Comparison of ENCODE assay signal across 14 mouse cellular contexts in genomic region chr9:57808771-57809310, GRCm38 (mm10). TPM values are rescaled to one million over a fixed set of nuclear protein-coding genes. Genes with fewer than 3 reads are reported as not detected.
A peak's percentile ranks its signal among the peaks of the same experiment; 100 is the strongest.
DNase-seq lines count a peak whose midpoint lies in the region; ATAC-seq lines count a peak whose summit lies in the region.
"Had no signal": no experiment of that assay in that cellular context is flagged by ENCODE, and none has a peak within 500 bp of the region (broad histone marks: within the 10 kb centered on the region; RNA-seq: fewer than 3 reads in every experiment).

No protein-coding gene starts in this region.

- H3K4me1 ChIP-seq in kidney, embryonic 15.5 days, result peaks cover 85% of the 10 kb centered on the region
- H3K4me1 ChIP-seq in forebrain, embryonic 13.5 days, result peaks cover 57% of the 10 kb centered on the region
- H3K4me1 ChIP-seq in midbrain, embryonic 13.5 days (replicated peaks), result peaks cover 78% of the 10 kb centered on the region

- no peak overlapping the region for H3K4me2 ChIP-seq in kidney, embryonic 15.5 days
- no peak overlapping the region for H3K4me2 ChIP-seq in forebrain, embryonic 13.5 days
- no peak overlapping the region for H3K4me2 ChIP-seq in midbrain, embryonic 13.5 days (replicated peaks)
- H3K4me2 ChIP-seq: heart, embryonic 15.5 days had no signal

- 0 out of 2 replicates have a peak, but pooled peaks cover 6% of the 10 kb centered on the region for H3K36me3 ChIP-seq in kidney, embryonic 15.5 days
- H3K36me3 ChIP-seq in forebrain, embryonic 13.5 days (ENCODE audit: poor library complexity, severe bottlenecking), result peaks cover 7% of the 10 kb centered on the region; the same call in 1 of the 2 replicates
- H3K36me3 ChIP-seq in midbrain, embryonic 13.5 days, result peaks cover 9% of the 10 kb centered on the region; the same call in 1 of the 2 replicates
- H3K36me3 ChIP-seq: heart, embryonic 15.5 days had no signal

- DNase-seq in kidney, adult 18-20 months, result peak; percentile 47
- DNase-seq in kidney, adult 8-10 months, result peak; percentile 43 to 52
- no peak for DNase-seq in right cerebral cortex, adult 2 months (ENCODE audit: low spot score in 2 of 2)
- no peak for DNase-seq in MN1 (ENCODE audit: low spot score)
- DNase-seq: adrenal gland, adult 2 months; liver, postnatal 0 days; thymus, postnatal 25 days had no signal

- no peaks in the 10 kb centered on the region for H3K9me3 ChIP-seq in kidney, embryonic 15.5 days (replicated peaks)
- H3K9me3 ChIP-seq in forebrain, embryonic 13.5 days (replicated peaks), result no peaks in the 10 kb centered on the region
- no peaks in the 10 kb centered on the region for H3K9me3 ChIP-seq in midbrain, embryonic 13.5 days
- H3K9me3 ChIP-seq: heart, embryonic 15.5 days had no signal

- H3K27me3 ChIP-seq in kidney, embryonic 15.5 days, result no peaks in the 10 kb centered on the region
- no peaks in the 10 kb centered on the region for H3K27me3 ChIP-seq in forebrain, embryonic 13.5 days
- no peaks in the 10 kb centered on the region for H3K27me3 ChIP-seq in midbrain, embryonic 13.5 days
- H3K27me3 ChIP-seq: heart, embryonic 15.5 days; Patski had no signal

- no peak for ATAC-seq in kidney, embryonic 15.5 days (replicated peaks; ENCODE audit: low FRiP score)
- peak; percentile 66 for ATAC-seq in forebrain, embryonic 13.5 days
- 0 out of 2 replicates have a peak, but pooled peaks have one; percentile 12 for ATAC-seq in midbrain, embryonic 13.5 days
- no peak for ATAC-seq in megakaryocyte-erythroid progenitor cell, adult 5-6 weeks (replicated peaks; ENCODE audit: low FRiP score, low TSS enrichment, poor library complexity, severe bottlenecking)
- ATAC-seq: liver, postnatal 0 days; Patski had no signal

- no peak overlapping the region for H3K4me3 ChIP-seq in kidney, embryonic 15.5 days (replicated peaks)
- H3K4me3 ChIP-seq in forebrain, embryonic 13.5 days, result no peak overlapping the region
- no peak overlapping the region for H3K4me3 ChIP-seq in midbrain, embryonic 13.5 days (replicated peaks)
- H3K4me3 ChIP-seq: heart, embryonic 15.5 days had no signal

- no peak overlapping the region for H3K27ac ChIP-seq in kidney, embryonic 15.5 days
- H3K27ac ChIP-seq in forebrain, embryonic 13.5 days, result peak overlapping the region; percentile 68
- peak overlapping the region; percentile 76 for H3K27ac ChIP-seq in midbrain, embryonic 13.5 days
- H3K27ac ChIP-seq: heart, embryonic 15.5 days; kidney, postnatal 0 days had no signal

- no peak overlapping the region for H3K9ac ChIP-seq in kidney, embryonic 15.5 days
- H3K9ac ChIP-seq in forebrain, embryonic 13.5 days, result peak overlapping the region; percentile 35
- H3K9ac ChIP-seq in midbrain, embryonic 13.5 days (replicated peaks), result no peak overlapping the region; the same call in 1 of the 2 replicates
- H3K9ac ChIP-seq: heart, embryonic 15.5 days; liver, postnatal 0 days had no signal

- 56% methylated on average over 5 of the region's 5 CpGs for WGBS in kidney, embryonic 15.5 days
- WGBS in forebrain, embryonic 13.5 days, result 16% methylated on average over 5 of the region's 5 CpGs
- WGBS in midbrain, embryonic 13.5 days, result 19% methylated on average over 5 of the region's 5 CpGs

RNA-seq across cellular contexts. Expression of gene Arid3b, which starts 27.8 kb away (rescaled TPM):
- 6.2 and 9.1 TPM in 2 replicates for polyA plus RNA-seq in kidney, embryonic 15.5 days (2015; fragmentation: Nextera tagmentation; extraction: Ambion mirVana)
- polyA plus RNA-seq in forebrain, embryonic 13.5 days (2015; fragmentation: Nextera tagmentation; extraction: Ambion mirVana), result 12.3 and 12.8 TPM in 2 replicates
- 15.1 and 18.0 TPM in 2 replicates for polyA plus RNA-seq in midbrain, embryonic 13.5 days (2015; fragmentation: Nextera tagmentation; extraction: Ambion mirVana)
- total RNA-seq in megakaryocyte-erythroid progenitor cell, adult 5-6 weeks (2014; fragmentation: Nextera tagmentation), result 2.3 and 3.4 TPM in 2 replicates
- total RNA-seq in megakaryocyte-erythroid progenitor cell, adult 5-6 weeks (2017), result 1.5 and 3.2 TPM in 2 replicates

RNA-seq across cellular contexts. Expression of gene Clk3, which starts 43.2 kb away (rescaled TPM):
- polyA plus RNA-seq in kidney, embryonic 15.5 days (2015; fragmentation: Nextera tagmentation; extraction: Ambion mirVana), result 71.0 and 71.8 TPM in 2 replicates
- polyA plus RNA-seq in forebrain, embryonic 13.5 days (2015; fragmentation: Nextera tagmentation; extraction: Ambion mirVana), result 90.5 and 91.0 TPM in 2 replicates
- polyA plus RNA-seq in midbrain, embryonic 13.5 days (2015; fragmentation: Nextera tagmentation; extraction: Ambion mirVana), result 80.0 and 84.9 TPM in 2 replicates
- 58.1 and 73.0 TPM in 2 replicates for total RNA-seq in megakaryocyte-erythroid progenitor cell, adult 5-6 weeks (2014; fragmentation: Nextera tagmentation)
- total RNA-seq in megakaryocyte-erythroid progenitor cell, adult 5-6 weeks (2017), result 24.7 and 36.4 TPM in 2 replicates

Comparison
In these comparisons a context has a peak if more than half of its experiments do, and no peak if none do; other contexts are left out.
1. DNase-seq: peak in kidney, adult 18-20 months (single experiment) and kidney, adult 8-10 months (2 of 2); none in right cerebral cortex, adult 2 months (0 of 2) and MN1 (single experiment).
2. ATAC-seq: peak in forebrain, embryonic 13.5 days (single experiment) and midbrain, embryonic 13.5 days (single experiment); none in kidney, embryonic 15.5 days (single experiment) and megakaryocyte-erythroid progenitor cell, adult 5-6 weeks (single experiment).